Mouse (Mus musculus): ENCODE data around the gene Filip1l. TPM values are rescaled to one million over a fixed set of nuclear protein-coding genes. Genes with fewer than 3 reads are reported as not detected.

The Filip1l gene
- polyA plus RNA-seq, 1 experiment from 2014 or later = 2.2 TPM

GRCm38 (mm10) chr16:57318637-57319125, 34.2 kb upstream of the Filip1l start:
- no peaks in the 10 kb centered on the region for H3K36me3 ChIP-seq (ENCODE audit: control insufficient read depth, insufficient read depth, low read length)
- no peak overlapping the region for H3K27ac ChIP-seq (ENCODE audit: low read length)
- ATAC-seq = no peak
- no peak overlapping the region for H3K4me3 ChIP-seq (ENCODE audit: low read depth, low read length)
- 86% methylated on average over 8 of the region's 8 CpGs for WGBS
- no peaks in the 10 kb centered on the region for H3K4me1 ChIP-seq (ENCODE audit: control insufficient read depth, insufficient read depth, low read length)
- no peaks in the 10 kb centered on the region for H3K27me3 ChIP-seq (ENCODE audit: control insufficient read depth, insufficient read depth, low read depth, low read length)
- H3K9me3 ChIP-seq (replicated peaks; ENCODE audit: control insufficient read depth, low read length, poor library complexity, severe bottlenecking) = no peaks in the 10 kb centered on the region
- no peak overlapping the region for H3K9ac ChIP-seq (ENCODE audit: low read depth, low read length)
- H3K4me2 ChIP-seq (ENCODE audit: low read length) = no peak overlapping the region

GRCm38 (mm10) chr16:57319284-57320124, 33.4 kb upstream of the Filip1l start:
- Histone ChIP-seq H3K9me3 (replicated peaks; ENCODE audit: control insufficient read depth, low read length, poor library complexity, severe bottlenecking) (no peaks in the 10 kb centered on the region), H3K4me1 (ENCODE audit: control insufficient read depth, insufficient read depth, low read length) (no peaks in the 10 kb centered on the region), H3K4me2 (ENCODE audit: low read length) (no peak overlapping the region), H3K9ac (ENCODE audit: low read depth, low read length) (no peak overlapping the region), H3K27ac (ENCODE audit: low read length) (no peak overlapping the region), H3K36me3 (ENCODE audit: control insufficient read depth, insufficient read depth, low read length) (no peaks in the 10 kb centered on the region), H3K27me3 (ENCODE audit: control insufficient read depth, insufficient read depth, low read depth, low read length) (no peaks in the 10 kb centered on the region), H3K4me3 (ENCODE audit: low read depth, low read length) (no peak overlapping the region)
- WGBS = 70% methylated on average over 7 of the region's 7 CpGs
- ATAC-seq = no peak

GRCm38 (mm10) chr16:57326996-57327395, 25.9 kb upstream of the Filip1l start:
- WGBS = 80% methylated on average over 7 of the region's 7 CpGs
- no peaks in the 10 kb centered on the region for H3K4me1 ChIP-seq (ENCODE audit: control insufficient read depth, insufficient read depth, low read length)
- no peaks in the 10 kb centered on the region for H3K36me3 ChIP-seq (ENCODE audit: control insufficient read depth, insufficient read depth, low read length)

GRCm38 (mm10) chr16:57329028-57329427, 23.9 kb upstream of the Filip1l start:
- H3K27me3 ChIP-seq (ENCODE audit: control insufficient read depth, insufficient read depth, low read depth, low read length) = no peaks in the 10 kb centered on the region
- H3K4me2 ChIP-seq (ENCODE audit: low read length) = no peak overlapping the region
- no peak overlapping the region for H3K9ac ChIP-seq (ENCODE audit: low read depth, low read length)
- no peak overlapping the region for H3K4me3 ChIP-seq (ENCODE audit: low read depth, low read length)
- no peaks in the 10 kb centered on the region for H3K36me3 ChIP-seq (ENCODE audit: control insufficient read depth, insufficient read depth, low read length)
- no peaks in the 10 kb centered on the region for H3K9me3 ChIP-seq (replicated peaks; ENCODE audit: control insufficient read depth, low read length, poor library complexity, severe bottlenecking)
- H3K27ac ChIP-seq (ENCODE audit: low read length) = no peak overlapping the region
- H3K4me1 ChIP-seq (ENCODE audit: control insufficient read depth, insufficient read depth, low read length) = no peaks in the 10 kb centered on the region
- ATAC-seq = no peak
- WGBS = 85% methylated on average over 8 of the region's 8 CpGs

More at GRCm38 (mm10) chr16:57326996-57327395, 25.9 kb upstream of the Filip1l start:
- Histone ChIP-seq H3K9ac (ENCODE audit: low read depth, low read length) (no peak overlapping the region), H3K27ac (ENCODE audit: low read length) (no peak overlapping the region), H3K4me2 (ENCODE audit: low read length) (no peak overlapping the region), H3K4me3 (ENCODE audit: low read depth, low read length) (no peak overlapping the region), H3K9me3 (replicated peaks; ENCODE audit: control insufficient read depth, low read length, poor library complexity, severe bottlenecking) (no peaks in the 10 kb centered on the region), H3K27me3 (ENCODE audit: control insufficient read depth, insufficient read depth, low read depth, low read length) (no peaks in the 10 kb centered on the region)
- no peak for ATAC-seq

GRCm38 (mm10) chr16:57330111-57330510, 22.8 kb upstream of the Filip1l start:
- Histone ChIP-seq H3K9ac (ENCODE audit: low read depth, low read length) (no peak overlapping the region), H3K27ac (ENCODE audit: low read length) (no peak overlapping the region), H3K27me3 (ENCODE audit: control insufficient read depth, insufficient read depth, low read depth, low read length) (no peaks in the 10 kb centered on the region), H3K4me3 (ENCODE audit: low read depth, low read length) (no peak overlapping the region), H3K36me3 (ENCODE audit: control insufficient read depth, insufficient read depth, low read length) (no peaks in the 10 kb centered on the region), H3K9me3 (replicated peaks; ENCODE audit: control insufficient read depth, low read length, poor library complexity, severe bottlenecking) (no peaks in the 10 kb centered on the region), H3K4me2 (ENCODE audit: low read length) (no peak overlapping the region), H3K4me1 (ENCODE audit: control insufficient read depth, insufficient read depth, low read length) (no peaks in the 10 kb centered on the region)
- WGBS = 79% methylated on average over 2 of the region's 2 CpGs
- ATAC-seq = no peak

GRCm38 (mm10) chr16:57332301-57332700, 20.6 kb upstream of the Filip1l start:
- Histone ChIP-seq H3K4me2 (ENCODE audit: low read length) (no peak overlapping the region), H3K4me3 (ENCODE audit: low read depth, low read length) (no peak overlapping the region), H3K27ac (ENCODE audit: low read length) (no peak overlapping the region), H3K27me3 (ENCODE audit: control insufficient read depth, insufficient read depth, low read depth, low read length) (no peaks in the 10 kb centered on the region), H3K4me1 (ENCODE audit: control insufficient read depth, insufficient read depth, low read length) (no peaks in the 10 kb centered on the region), H3K9me3 (replicated peaks; ENCODE audit: control insufficient read depth, low read length, poor library complexity, severe bottlenecking) (no peaks in the 10 kb centered on the region), H3K36me3 (ENCODE audit: control insufficient read depth, insufficient read depth, low read length) (no peaks in the 10 kb centered on the region), H3K9ac (ENCODE audit: low read depth, low read length) (no peak overlapping the region)
- ATAC-seq = no peak
- 81% methylated on average over 7 of the region's 7 CpGs for WGBS

GRCm38 (mm10) chr16:57336770-57337423, 16.0 kb upstream of the Filip1l start:
- H3K4me1 ChIP-seq (ENCODE audit: control insufficient read depth, insufficient read depth, low read length) = no peaks in the 10 kb centered on the region
- ATAC-seq = no peak
- no peak overlapping the region for H3K27ac ChIP-seq (ENCODE audit: low read length)
- H3K4me3 ChIP-seq (ENCODE audit: low read depth, low read length) = no peak overlapping the region
- 79% methylated on average over 11 of the region's 11 CpGs for WGBS
- H3K27me3 ChIP-seq (ENCODE audit: control insufficient read depth, insufficient read depth, low read depth, low read length) = no peaks in the 10 kb centered on the region
- no peaks in the 10 kb centered on the region for H3K36me3 ChIP-seq (ENCODE audit: control insufficient read depth, insufficient read depth, low read length)
- H3K9ac ChIP-seq (ENCODE audit: low read depth, low read length) = no peak overlapping the region
- no peak overlapping the region for H3K4me2 ChIP-seq (ENCODE audit: low read length)
- H3K9me3 ChIP-seq (replicated peaks; ENCODE audit: control insufficient read depth, low read length, poor library complexity, severe bottlenecking) = no peaks in the 10 kb centered on the region

- Histone ChIP-seq H3K9ac (ENCODE audit: low read depth, low read length) (no peak overlapping the region), H3K27me3 (ENCODE audit: control insufficient read depth, insufficient read depth, low read depth, low read length) (no peaks in the 10 kb centered on the region), H3K27ac (ENCODE audit: low read length) (no peak overlapping the region), H3K4me3 (ENCODE audit: low read depth, low read length) (no peak overlapping the region), H3K36me3 (ENCODE audit: control insufficient read depth, insufficient read depth, low read length) (no peaks in the 10 kb centered on the region), H3K4me2 (ENCODE audit: low read length) (no peak overlapping the region), H3K4me1 (ENCODE audit: control insufficient read depth, insufficient read depth, low read length) (no peaks in the 10 kb centered on the region), H3K9me3 (replicated peaks; ENCODE audit: control insufficient read depth, low read length, poor library complexity, severe bottlenecking) (no peaks in the 10 kb centered on the region)
- 89% methylated on average over 8 of the region's 8 CpGs for WGBS
- no peak for ATAC-seq
These were observed 12.9 kb upstream of the Filip1l start for GRCm38 (mm10) chr16:57339765-57340612.
